Mouse (Mus musculus) cerebellum, postnatal 36 days (tissue): ENCODE measurements at regions not wholly inside any gene's neighbourhood (a gene's known extent, or its start where the extent isn't known, plus 50 kb on each side); places are given as distances from the start of the nearest gene placed in this dataset.

Experiments
- DNase-seq, 2 experiments: peaks; one replicate each; pipeline ENCODE4 v3.0.0; 2021 to 2022; ENCODE audit warnings: mixed read lengths in 2 of 2

- DNase-seq, result no peak
These were observed 406.1 kb upstream of the Gm765 start for GRCm38 (mm10) chr6:98748618-98749017.

GRCm38 (mm10) chr6:98746976-98747375 is 404.4 kb upstream of the Gm765 start:
- DNase-seq, result no peak

GRCm38 (mm10) chr6:98740447-98740846 is 397.9 kb upstream of the Gm765 start:
- DNase-seq, result no peak

- no peak for DNase-seq
These were observed 388.5 kb upstream of the Gm765 start for GRCm38 (mm10) chr6:98731010-98731530.

GRCm38 (mm10) chr6:98726605-98727144 is 384.1 kb upstream of the Gm765 start:
- DNase-seq, result no peak

- DNase-seq, result no peak
These were observed 362.5 kb upstream of the Gm765 start for GRCm38 (mm10) chr6:98704887-98705622.

- no peak for DNase-seq
These were observed 355.0 kb upstream of the Gm765 start for GRCm38 (mm10) chr6:98697571-98697970.

GRCm38 (mm10) chr6:98693411-98693810 is 350.9 kb upstream of the Gm765 start:
- DNase-seq, result no peak

GRCm38 (mm10) chr6:98690133-98690532 is 347.6 kb upstream of the Gm765 start:
- DNase-seq, result no peak

GRCm38 (mm10) chr6:98689395-98689794 is 346.8 kb upstream of the Gm765 start:
- DNase-seq, result no peak

- DNase-seq, result no peak
These were observed 346.1 kb upstream of the Gm765 start for GRCm38 (mm10) chr6:98688624-98689023.

GRCm38 (mm10) chr6:98666388-98666989 is 323.9 kb upstream of the Gm765 start:
- DNase-seq, result no peak

GRCm38 (mm10) chr6:98651827-98652226 is 309.3 kb upstream of the Gm765 start:
- DNase-seq, result no peak

- no peak for DNase-seq
These were observed 308.8 kb upstream of the Gm765 start for GRCm38 (mm10) chr6:98651315-98651714.

GRCm38 (mm10) chr6:98640316-98640715 is 297.8 kb upstream of the Gm765 start:
- no peak for DNase-seq

GRCm38 (mm10) chr6:98635816-98636215 is 293.3 kb upstream of the Gm765 start:
- DNase-seq, result no peak

GRCm38 (mm10) chr6:98632278-98633063 is 289.9 kb upstream of the Gm765 start:
- DNase-seq, result no peak

- no peak for DNase-seq
These were observed 288.7 kb upstream of the Gm765 start for GRCm38 (mm10) chr6:98631269-98631668.

GRCm38 (mm10) chr6:98629646-98630045 is 287.1 kb upstream of the Gm765 start:
- DNase-seq, result no peak

GRCm38 (mm10) chr6:98626435-98626834 is 283.9 kb upstream of the Gm765 start:
- no peak for DNase-seq

GRCm38 (mm10) chr6:98620886-98621285 is 278.3 kb upstream of the Gm765 start:
- no peak for DNase-seq

GRCm38 (mm10) chr6:98613030-98613429 is 270.5 kb upstream of the Gm765 start:
- DNase-seq, result no peak

- DNase-seq, result no peak
These were observed 266.6 kb upstream of the Gm765 start for GRCm38 (mm10) chr6:98609133-98609532.
